Mouse (Mus musculus) Patski (cell line): ENCODE results near the gene Smok3a. TPM values are rescaled to one million over a fixed set of nuclear protein-coding genes. Genes with fewer than 3 reads are reported as not detected.
"Not testable (repeated sequence)": the region's sequence is repeated elsewhere in the genome, so short reads cannot be mapped to it uniquely, and the experiment has no call there.

Source experiments
- ATAC-seq: fragments of 100-300 bp; one replicate; pipeline ENCODE4 v1.8.0; 2021
- CTCF ChIA-PET: fragments of 350-600 bp; sonication (Branson Sonifier 250); formaldehyde crosslinking; loops from one replicate; lab custom pipeline; 2022; ENCODE audit warnings: inconsistent platforms; lab: Charles Lee
- POLR2A ChIA-PET: fragments of 350-600 bp; sonication (Branson Sonifier 250); formaldehyde crosslinking; loops from one replicate; lab custom pipeline; 2022; ENCODE audit warnings: antibody characterized with exemption, inconsistent platforms; lab: Charles Lee
- DNase-seq: peaks from one replicate; pipeline ENCODE4 v3.0.0-alpha.2; 2011; ENCODE audit warnings: low read depth, low spot score
- H3K27me3 ChIP-seq: fragments of 371-371 bp; one replicate; pipeline ENCODE4 v1.5.1; 2021
- CTCF ChIP-seq: fragments of 100-300 bp; IDR thresholded peaks from one replicate; pipeline ENCODE4 v1.5.1; 2021
- in situ Hi-C: fragments of 300-500 bp; cut with MboI; formaldehyde crosslinking; loops from 3 replicates; pipeline ENCODE4 v1.11.1; 2018; ENCODE audit warnings: low pct_unique_long_range_greater_than_20kb, mixed read lengths
- polyA plus RNA-seq: library from polyadenylated mRNA; unstranded; gene quantifications from one replicate; pipeline ENCODE4 v1.2.3, GENCODE M21; 2021

Smok3a gene
- polyA plus RNA-seq = not detected

- ATAC-seq, in situ Hi-C loops, H3K27me3 ChIP-seq, POLR2A ChIA-PET, CTCF ChIA-PET, DNase-seq: not testable (repeated sequence)
Observed at GRCm38 (mm10) chr5:138020961-138021479, at the start of gene Smok3a, which contains the start of gene Smok3b. Gene Smok3a, plus strand, starts transcription at chr5:138021261. Gene Smok3b, plus strand, starts transcription at chr5:138021429.

- ChIA-PET POLR2A (no interaction called here), CTCF (interaction anchor here (0.9 to 1.4 kb wide), 3 partner anchors 16 to 75 kb away, joined by 3 to 4 read pairs (median 3); no protein-coding TSS in a partner anchor)
- ATAC-seq (no peak), DNase-seq (no peak)
- in situ Hi-C loops = no loop called here
- peaks cover 16% of the 10 kb centered on the region for H3K27me3 ChIP-seq
- TF ChIP-seq CTCF = peak; percentile 25
Observed at GRCm38 (mm10) chr5:137973161-137973560, 47.9 kb upstream of the Smok3a start.

GRCm38 (mm10) chr5:137973738-137974137 lies 47.3 kb upstream of the Smok3a start:
- in situ Hi-C loops = no loop called here
- ATAC-seq (no peak), DNase-seq (no peak)
- CTCF ChIA-PET = interaction anchor here (0.9 to 1.4 kb wide), 3 partner anchors 16 to 76 kb away, joined by 3 to 4 read pairs (median 3); no protein-coding TSS in a partner anchor
- POLR2A ChIA-PET = no interaction called here
- H3K27me3 ChIP-seq = peaks cover 19% of the 10 kb centered on the region
- peak; percentile 66 for TF ChIP-seq CTCF

GRCm38 (mm10) chr5:137974724-137975123 lies 46.3 kb upstream of the Smok3a start:
- ChIA-PET POLR2A (no interaction called here), CTCF (no interaction called here)
- no peak for TF ChIP-seq CTCF
- in situ Hi-C loops = no loop called here
- DNase-seq (no peak), ATAC-seq (no peak)
- peaks cover 24% of the 10 kb centered on the region for H3K27me3 ChIP-seq

- POLR2A ChIA-PET = no interaction called here
- no peak for TF ChIP-seq CTCF
- CTCF ChIA-PET = no interaction called here
- ATAC-seq (no peak), DNase-seq (no peak)
- in situ Hi-C loops = no loop called here
- H3K27me3 ChIP-seq = peaks cover 24% of the 10 kb centered on the region
Observed at GRCm38 (mm10) chr5:137975434-137975833, 45.6 kb upstream of the Smok3a start.

GRCm38 (mm10) chr5:137977291-137977690 lies 43.8 kb upstream of the Smok3a start:
- DNase-seq = no peak
- no peak for TF ChIP-seq CTCF
- ATAC-seq = no peak
- peaks cover 24% of the 10 kb centered on the region for H3K27me3 ChIP-seq
- in situ Hi-C loops = no loop called here
- POLR2A ChIA-PET = interaction anchor here (0.7 kb wide), 1 partner anchor 888 kb away, joined by 3 read pairs; no protein-coding TSS in a partner anchor
- CTCF ChIA-PET = no interaction called here

- ATAC-seq (no peak), DNase-seq (no peak)
- in situ Hi-C loops = no loop called here
- ChIA-PET POLR2A (no interaction called here), CTCF (no interaction called here)
- peaks cover 24% of the 10 kb centered on the region for H3K27me3 ChIP-seq
- no peak for TF ChIP-seq CTCF
Observed at GRCm38 (mm10) chr5:137979081-137979480, 42.0 kb upstream of the Smok3a start.

- DNase-seq (no peak), ATAC-seq (no peak)
- peaks cover 19% of the 10 kb centered on the region for H3K27me3 ChIP-seq
- ChIA-PET CTCF (no interaction called here), POLR2A (no interaction called here)
- in situ Hi-C loops = no loop called here
- TF ChIP-seq CTCF = no peak
Observed at GRCm38 (mm10) chr5:137981300-137981699, 39.8 kb upstream of the Smok3a start, which contains the start of gene Azgp1. Gene Azgp1, plus strand, starts transcription at chr5:137981520.

GRCm38 (mm10) chr5:137986351-137986750 lies 34.7 kb upstream of the Smok3a start:
- POLR2A ChIA-PET = interaction anchor here (0.6 kb wide), 1 partner anchor 1079 kb away, joined by 4 read pairs; no protein-coding TSS in a partner anchor
- in situ Hi-C loops = no loop called here
- ATAC-seq (no peak), DNase-seq (no peak)
- no peak for TF ChIP-seq CTCF
- no peaks in the 10 kb centered on the region for H3K27me3 ChIP-seq
- CTCF ChIA-PET = no interaction called here

- TF ChIP-seq CTCF = no peak
- no peaks in the 10 kb centered on the region for H3K27me3 ChIP-seq
- DNase-seq = no peak
- ATAC-seq = no peak
- CTCF ChIA-PET = no interaction called here
- in situ Hi-C loops = no loop called here
- POLR2A ChIA-PET = no interaction called here
Observed at GRCm38 (mm10) chr5:138009437-138009836, 11.6 kb upstream of the Smok3a start.

GRCm38 (mm10) chr5:138012382-138012781 lies 8.7 kb upstream of the Smok3a start:
- POLR2A ChIA-PET = no interaction called here
- in situ Hi-C loops = no loop called here
- DNase-seq (no peak), ATAC-seq (no peak)
- CTCF ChIA-PET = no interaction called here
- H3K27me3 ChIP-seq = no peaks in the 10 kb centered on the region
- TF ChIP-seq CTCF = no peak

- CTCF ChIA-PET = interaction anchor here (1.0 kb wide), 1 partner anchor 22 kb away, joined by 3 read pairs; no protein-coding TSS in a partner anchor
- TF ChIP-seq CTCF = no peak
- H3K27me3 ChIP-seq = no peaks in the 10 kb centered on the region
- no peak for DNase-seq
- in situ Hi-C loops = no loop called here
- ATAC-seq = no peak
- POLR2A ChIA-PET = no interaction called here
Observed at GRCm38 (mm10) chr5:138016530-138016929, 4.5 kb upstream of the Smok3a start.
